Comparison of ENCODE assay signal across 7 mouse cellular contexts in the genomic region with DNA sequence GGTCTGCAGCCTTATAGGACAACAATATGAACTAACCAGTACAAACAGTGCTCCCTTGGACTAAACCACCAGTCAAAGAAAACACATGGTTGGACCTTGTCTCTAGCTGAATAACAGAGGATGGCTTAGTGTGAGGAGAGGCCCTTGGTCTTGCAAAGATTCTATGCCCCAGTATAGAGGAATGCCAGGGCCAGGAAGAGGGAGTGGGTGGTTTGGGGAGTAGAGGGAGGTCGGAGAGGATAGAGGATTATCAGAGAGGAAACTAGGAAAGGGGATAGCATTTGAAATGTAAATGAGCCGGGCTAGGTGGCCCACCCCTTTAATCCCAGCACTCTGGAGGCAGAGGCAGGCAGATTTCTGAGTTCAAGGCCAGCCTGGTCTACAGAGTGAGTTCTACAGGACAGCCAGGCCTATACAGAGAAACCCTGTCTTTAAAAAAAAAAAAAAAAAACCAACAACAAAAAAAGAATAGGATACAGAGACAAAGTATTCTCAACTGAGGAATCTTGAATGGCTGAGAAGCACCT. TPM values are rescaled to one million over a fixed set of nuclear protein-coding genes. Genes with fewer than 3 reads are reported as not detected.
DNase-seq lines count a peak whose midpoint lies in the region; ATAC-seq lines count a peak whose summit lies in the region.
"Not testable (repeated sequence)": the region's sequence is repeated elsewhere in the genome, so short reads cannot be mapped to it uniquely, and the experiment has no call there.

No protein-coding gene starts in this region.

- H3K9me3 ChIP-seq in embryonic facial prominence, embryonic 11.5 days (replicated peaks; ENCODE audit: control insufficient read depth, low read length); heart, embryonic 11.5 days (replicated peaks; ENCODE audit: control insufficient read depth, low read length); intestine, embryonic 14.5 days (ENCODE audit: control insufficient read depth, low read length); midbrain, embryonic 11.5 days (ENCODE audit: control insufficient read depth, low read length); stomach, embryonic 15.5 days: not testable (repeated sequence)
- peaks cover 14% of the 10 kb centered on the region for H3K9me3 ChIP-seq in hindbrain, embryonic 13.5 days
- peaks cover 24% of the 10 kb centered on the region for H3K9me3 ChIP-seq in limb, embryonic 12.5 days

- not testable (repeated sequence) for H3K27me3 ChIP-seq in embryonic facial prominence, embryonic 11.5 days (ENCODE audit: control insufficient read depth, insufficient read depth, low read length); heart, embryonic 11.5 days (ENCODE audit: control insufficient read depth, insufficient read depth, low read length); hindbrain, embryonic 13.5 days; intestine, embryonic 14.5 days (replicated peaks; ENCODE audit: control insufficient read depth, insufficient read depth, low read length); limb, embryonic 12.5 days; midbrain, embryonic 11.5 days (ENCODE audit: control insufficient read depth, insufficient read depth, low read length); stomach, embryonic 15.5 days (replicated peaks)

- H3K4me1 ChIP-seq in embryonic facial prominence, embryonic 11.5 days (ENCODE audit: control insufficient read depth, insufficient read depth, low read length); heart, embryonic 11.5 days (ENCODE audit: control insufficient read depth, insufficient read depth, low read length); hindbrain, embryonic 13.5 days (replicated peaks); intestine, embryonic 14.5 days (replicated peaks; ENCODE audit: control insufficient read depth, insufficient read depth, low read length); limb, embryonic 12.5 days (replicated peaks); midbrain, embryonic 11.5 days (ENCODE audit: control insufficient read depth, insufficient read depth, low read length); stomach, embryonic 15.5 days: not testable (repeated sequence)

- H3K36me3 ChIP-seq in embryonic facial prominence, embryonic 11.5 days (replicated peaks; ENCODE audit: control insufficient read depth, insufficient read depth, low read depth, low read length); heart, embryonic 11.5 days (ENCODE audit: control insufficient read depth, insufficient read depth, low read length); hindbrain, embryonic 13.5 days; intestine, embryonic 14.5 days (ENCODE audit: control insufficient read depth, insufficient read depth, low read length); limb, embryonic 12.5 days; midbrain, embryonic 11.5 days (ENCODE audit: control insufficient read depth, insufficient read depth, low read length); stomach, embryonic 15.5 days: not testable (repeated sequence)

- H3K9ac ChIP-seq in embryonic facial prominence, embryonic 11.5 days (replicated peaks; ENCODE audit: low read length); heart, embryonic 11.5 days (ENCODE audit: low read depth, low read length); hindbrain, embryonic 13.5 days; intestine, embryonic 14.5 days (ENCODE audit: low read length); limb, embryonic 12.5 days (replicated peaks); midbrain, embryonic 11.5 days (ENCODE audit: low read length); stomach, embryonic 15.5 days: not testable (repeated sequence)

- not testable (repeated sequence) for DNase-seq in embryonic facial prominence, embryonic 11.5 days (ENCODE audit: low spot score); intestine, embryonic 14.5 days (ENCODE audit: low spot score)
- peak; percentile 56 for DNase-seq in midbrain, embryonic 11.5 days (ENCODE audit: low spot score, missing footprints)

- 64% methylated on average over 2 of the region's 2 CpGs for WGBS in embryonic facial prominence, embryonic 11.5 days
- 60% methylated on average over 2 of the region's 2 CpGs for WGBS in heart, embryonic 11.5 days (ENCODE audit: insufficient replicate concordance)
- WGBS in hindbrain, embryonic 13.5 days = 68% methylated on average over 2 of the region's 2 CpGs
- WGBS in intestine, embryonic 14.5 days = 63% methylated on average over 2 of the region's 2 CpGs
- WGBS in limb, embryonic 12.5 days = 64% methylated on average over 2 of the region's 2 CpGs
- WGBS in midbrain, embryonic 11.5 days = 67% methylated on average over 2 of the region's 2 CpGs
- WGBS in stomach, embryonic 15.5 days = 60% methylated on average over 2 of the region's 2 CpGs

- not testable (repeated sequence) for H3K4me3 ChIP-seq in embryonic facial prominence, embryonic 11.5 days (ENCODE audit: low read depth, low read length); heart, embryonic 11.5 days (ENCODE audit: low read depth, low read length); hindbrain, embryonic 13.5 days; intestine, embryonic 14.5 days (ENCODE audit: low read depth, low read length); limb, embryonic 12.5 days (replicated peaks); midbrain, embryonic 11.5 days (ENCODE audit: low read depth, low read length); stomach, embryonic 15.5 days (replicated peaks)

- not testable (repeated sequence) for H3K27ac ChIP-seq in embryonic facial prominence, embryonic 11.5 days (replicated peaks; ENCODE audit: low read depth, low read length); heart, embryonic 11.5 days (ENCODE audit: low read depth, low read length); hindbrain, embryonic 13.5 days; intestine, embryonic 14.5 days (ENCODE audit: low read depth); limb, embryonic 12.5 days; midbrain, embryonic 11.5 days (ENCODE audit: low read depth, low read length); stomach, embryonic 15.5 days

- ATAC-seq in embryonic facial prominence, embryonic 11.5 days (replicated peaks; ENCODE audit: insufficient number of reproducible peaks, low FRiP score, low TSS enrichment, low read depth) = peak; percentile 52; the same call in 1 of the 2 replicates
- ATAC-seq in heart, embryonic 11.5 days (replicated peaks; ENCODE audit: insufficient number of reproducible peaks, low FRiP score, low TSS enrichment) = 0 out of 2 replicates have a peak, but pooled peaks have one; percentile 31
- ATAC-seq in hindbrain, embryonic 13.5 days (ENCODE audit: low FRiP score) = peak; percentile 54; the same call in 1 of the 2 replicates
- 0 out of 2 replicates have a peak, but pooled peaks have one; percentile 19 for ATAC-seq in intestine, embryonic 14.5 days (replicated peaks; ENCODE audit: low FRiP score, low TSS enrichment, low read depth)
- ATAC-seq in limb, embryonic 12.5 days (ENCODE audit: insufficient number of reproducible peaks, insufficient read depth, low FRiP score, low TSS enrichment, low read depth) = peak; percentile 42; the same call in 1 of the 2 replicates
- ATAC-seq in midbrain, embryonic 11.5 days (ENCODE audit: low FRiP score) = peak; percentile 66
- ATAC-seq in stomach, embryonic 15.5 days (ENCODE audit: insufficient read depth, low FRiP score, low read depth) = peak; percentile 43; the same call in 1 of the 2 replicates

- not testable (repeated sequence) for H3K4me2 ChIP-seq in embryonic facial prominence, embryonic 11.5 days (ENCODE audit: low read depth, low read length); heart, embryonic 11.5 days; hindbrain, embryonic 13.5 days; intestine, embryonic 14.5 days (ENCODE audit: low read length); limb, embryonic 12.5 days; midbrain, embryonic 11.5 days; stomach, embryonic 15.5 days

RNA-seq across cellular contexts. Expression of a gene that starts 16.1 kb away (rescaled TPM):
- 10.6 and 11.0 TPM in 2 replicates for polyA plus RNA-seq in embryonic facial prominence, embryonic 11.5 days (2014; fragmentation: Nextera tagmentation; extraction: Ambion mirVana)
- 9.8 and 11.6 TPM in 2 replicates for polyA plus RNA-seq in heart, embryonic 11.5 days (2014; fragmentation: Nextera tagmentation; extraction: Ambion mirVana)
- 4.1 and 4.8 TPM in 2 replicates for polyA plus RNA-seq in hindbrain, embryonic 13.5 days (2015; fragmentation: Nextera tagmentation; extraction: Ambion mirVana)
- polyA plus RNA-seq in intestine, embryonic 14.5 days (2014; fragmentation: Nextera tagmentation; extraction: Ambion mirVana) = 8.8 and 11.5 TPM in 2 replicates
- polyA plus RNA-seq in limb, embryonic 12.5 days (2016; fragmentation: Nextera tagmentation; extraction: Ambion mirVana) = 8.0 and 8.4 TPM in 2 replicates
- polyA plus RNA-seq in midbrain, embryonic 11.5 days (2014; fragmentation: Nextera tagmentation; extraction: Ambion mirVana) = 8.9 and 9.2 TPM in 2 replicates
- 8.6 and 9.3 TPM in 2 replicates for polyA plus RNA-seq in stomach, embryonic 15.5 days (2015; fragmentation: Nextera tagmentation; extraction: Ambion mirVana)

RNA-seq across cellular contexts. Expression of a gene that starts 54.7 kb away (rescaled TPM):
- polyA plus RNA-seq in embryonic facial prominence, embryonic 11.5 days (2014; fragmentation: Nextera tagmentation; extraction: Ambion mirVana) = 5.0 and 6.1 TPM in 2 replicates
- 4.9 and 6.9 TPM in 2 replicates for polyA plus RNA-seq in heart, embryonic 11.5 days (2014; fragmentation: Nextera tagmentation; extraction: Ambion mirVana)
- 6.8 TPM in 2 replicates for polyA plus RNA-seq in hindbrain, embryonic 13.5 days (2015; fragmentation: Nextera tagmentation; extraction: Ambion mirVana)
- 4.7 TPM in 2 replicates for polyA plus RNA-seq in intestine, embryonic 14.5 days (2014; fragmentation: Nextera tagmentation; extraction: Ambion mirVana)
- polyA plus RNA-seq in limb, embryonic 12.5 days (2016; fragmentation: Nextera tagmentation; extraction: Ambion mirVana) = 6.1 and 6.4 TPM in 2 replicates
- 5.6 and 7.4 TPM in 2 replicates for polyA plus RNA-seq in midbrain, embryonic 11.5 days (2014; fragmentation: Nextera tagmentation; extraction: Ambion mirVana)
- polyA plus RNA-seq in stomach, embryonic 15.5 days (2015; fragmentation: Nextera tagmentation; extraction: Ambion mirVana) = 4.4 and 5.7 TPM in 2 replicates
